Mouse (Mus musculus) layer of hippocampus, adult 18-20 months (tissue): ENCODE measurements around the gene Osmr. TPM values are rescaled to one million over a fixed set of nuclear protein-coding genes. Genes with fewer than 3 reads are reported as not detected.
"Not testable (repeated sequence)": the region's sequence is repeated elsewhere in the genome, so short reads cannot be mapped to it uniquely, and the experiment has no call there.

ENCODE experiments used
- DNase-seq, 2 experiments: peaks; one replicate each; pipeline ENCODE4 v3.0.0; 2022; ENCODE audit warnings: low spot score in 2 of 2
- total RNA-seq, 2 experiments: library from RNA; stranded (reverse); gene quantifications; 2 replicates each; pipeline ENCODE4 v1.2.3; 2021

Osmr gene
- total RNA-seq, 2 experiments from 2014 or later: 2.9 to 4.5 TPM

DNA sequence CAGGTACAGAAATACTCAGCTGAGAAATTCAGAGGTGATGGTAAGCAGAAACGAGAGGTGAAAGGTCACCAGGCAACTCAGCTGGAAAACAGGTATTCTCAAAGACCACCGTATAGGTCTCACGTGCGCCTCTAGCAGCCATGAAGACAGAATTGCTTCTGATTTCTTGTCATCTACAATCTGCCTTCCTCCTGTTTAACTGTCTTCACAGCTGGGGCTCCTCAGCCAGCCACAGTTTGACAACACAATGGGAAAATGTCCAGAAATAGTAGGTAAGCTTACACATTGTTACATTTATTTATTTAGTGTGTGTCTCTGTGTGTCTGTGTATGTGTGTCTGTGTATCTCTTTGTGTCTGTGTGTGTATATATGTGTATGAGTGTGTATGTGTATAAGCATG, 12.6 kb downstream of the Osmr start:
- no peak for DNase-seq

DNA sequence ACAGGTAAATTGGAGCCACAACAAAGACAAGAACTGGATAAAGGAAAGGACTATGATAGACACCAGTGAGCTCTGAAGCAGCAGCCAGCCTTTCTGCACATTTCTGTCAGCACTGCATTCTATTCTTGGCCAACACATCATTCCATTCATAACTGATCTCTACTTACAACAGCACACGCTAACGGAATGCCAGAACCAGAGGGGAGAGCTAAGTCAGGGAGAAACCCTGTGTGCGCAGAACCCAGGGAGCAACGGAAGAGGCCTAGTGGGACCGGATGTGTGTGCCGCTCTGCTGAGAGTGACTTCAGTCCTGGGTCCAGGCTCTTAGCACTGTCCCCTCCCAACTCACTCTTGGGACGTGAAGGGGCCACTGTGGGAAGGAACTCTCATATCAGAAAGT, 13.2 kb downstream of the Osmr start:
- no peak for DNase-seq

DNA sequence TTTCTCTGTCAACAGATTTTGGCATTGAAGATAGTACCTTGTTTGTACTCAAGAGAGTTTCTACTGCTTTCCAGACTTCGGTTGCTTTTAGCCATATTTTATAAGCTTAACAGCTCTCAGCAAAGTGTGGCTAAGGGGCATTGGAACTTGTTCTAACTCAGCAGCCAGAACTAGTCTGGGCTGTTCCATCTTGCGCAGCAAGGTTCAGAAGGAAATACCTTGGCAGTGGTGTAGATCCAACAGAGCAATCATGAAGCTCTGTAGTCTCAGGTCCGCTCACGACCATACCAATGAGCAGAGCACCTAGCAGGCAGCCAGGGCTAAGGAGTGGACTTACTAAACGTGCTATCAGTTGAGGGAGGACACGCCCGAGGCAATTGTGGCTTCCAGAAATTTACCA, 15.0 kb downstream of the Osmr start:
- DNase-seq: no peak

DNA sequence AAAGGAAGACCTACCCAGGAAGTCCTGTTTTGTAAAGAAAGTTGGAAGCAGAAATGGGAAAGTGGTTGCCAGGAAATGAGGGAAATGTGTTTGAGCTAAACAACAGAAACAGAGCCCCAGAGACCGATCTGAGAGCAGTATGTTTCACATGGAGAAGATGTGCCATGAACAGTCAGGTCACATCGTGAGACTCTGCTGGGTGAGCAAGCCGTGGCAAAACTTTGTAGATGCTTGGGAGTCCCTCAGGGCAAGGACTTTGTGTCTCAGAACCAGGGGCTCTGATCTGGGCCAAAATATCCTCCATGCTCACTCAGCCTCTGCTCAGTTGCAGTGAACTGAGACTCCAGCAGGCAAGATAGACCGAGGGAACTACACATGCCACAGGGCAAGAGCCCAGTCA, 15.9 kb downstream of the Osmr start:
- DNase-seq: no peak

DNA sequence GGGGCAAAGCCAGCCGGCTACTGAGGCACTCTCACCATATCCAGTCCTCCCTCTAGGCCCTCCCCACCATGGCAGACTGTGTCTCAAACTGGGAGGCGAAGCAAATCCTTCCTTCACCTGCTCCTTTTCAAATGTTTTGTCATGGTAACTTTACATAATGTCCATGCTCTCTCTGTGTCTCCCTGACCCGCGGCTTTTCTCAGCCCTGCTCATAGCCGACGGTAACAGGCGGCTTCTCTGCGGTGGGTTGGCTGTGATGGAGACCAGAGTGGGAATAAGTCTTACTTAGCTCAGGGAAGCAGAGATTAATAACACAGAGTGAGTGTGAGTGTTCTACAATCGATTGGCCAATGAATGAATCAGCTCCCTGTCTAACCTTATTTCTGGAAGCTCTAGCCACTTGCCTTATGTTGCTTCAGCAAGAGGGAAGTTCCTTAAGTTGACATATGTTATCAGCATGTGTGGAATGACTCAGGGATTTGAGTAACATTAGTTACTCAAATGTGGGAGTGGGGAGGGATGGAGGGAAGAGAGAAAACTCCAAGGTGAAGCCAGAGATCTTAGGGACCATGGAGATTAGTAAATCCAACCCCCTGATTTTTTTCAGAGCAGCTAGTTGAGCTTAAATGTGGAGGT, 17.4 kb downstream of the Osmr start:
- peak in 1 of 2 experiments; percentile 17 for DNase-seq

DNA sequence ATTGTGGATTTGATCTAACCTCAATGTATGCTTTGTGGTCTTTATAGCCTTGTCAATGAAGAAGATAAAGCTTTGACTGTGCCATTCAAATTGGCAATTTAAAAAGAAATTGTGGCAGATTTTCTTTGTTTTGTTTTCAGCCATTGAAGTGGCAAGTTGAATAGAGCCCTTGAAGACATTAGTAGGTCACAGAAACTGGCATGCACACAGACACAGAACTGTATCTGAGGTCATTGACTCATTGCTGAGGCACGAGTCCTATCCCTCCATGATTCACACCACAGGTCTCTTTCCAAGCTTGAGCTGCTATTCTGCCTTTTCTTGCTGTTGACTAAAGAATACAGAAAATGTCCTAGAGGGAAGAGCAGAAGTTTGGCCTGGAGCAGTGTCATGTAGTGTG, 24.9 kb downstream of the Osmr start:
- DNase-seq: no peak

DNA sequence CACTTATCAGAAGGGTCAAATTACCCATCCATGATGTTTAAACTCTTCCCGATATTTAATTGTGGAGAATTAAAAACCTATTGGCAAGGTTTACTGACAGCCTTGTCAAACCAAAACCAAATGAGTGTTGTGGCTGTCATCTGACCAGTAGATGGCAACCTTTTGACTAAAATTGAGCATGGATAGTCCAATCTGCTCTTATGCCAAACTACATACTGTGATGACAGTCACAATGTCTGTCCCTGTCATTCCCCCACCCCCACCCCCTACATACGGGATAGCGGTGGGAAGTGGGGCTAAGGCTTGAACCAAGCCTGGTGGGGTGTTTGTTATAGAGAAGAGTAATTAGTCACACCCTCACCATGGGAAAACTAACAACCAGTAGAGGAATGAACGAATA, 34.6 kb downstream of the Osmr start:
- DNase-seq: peak in 1 of 2 experiments; percentile 55

DNA sequence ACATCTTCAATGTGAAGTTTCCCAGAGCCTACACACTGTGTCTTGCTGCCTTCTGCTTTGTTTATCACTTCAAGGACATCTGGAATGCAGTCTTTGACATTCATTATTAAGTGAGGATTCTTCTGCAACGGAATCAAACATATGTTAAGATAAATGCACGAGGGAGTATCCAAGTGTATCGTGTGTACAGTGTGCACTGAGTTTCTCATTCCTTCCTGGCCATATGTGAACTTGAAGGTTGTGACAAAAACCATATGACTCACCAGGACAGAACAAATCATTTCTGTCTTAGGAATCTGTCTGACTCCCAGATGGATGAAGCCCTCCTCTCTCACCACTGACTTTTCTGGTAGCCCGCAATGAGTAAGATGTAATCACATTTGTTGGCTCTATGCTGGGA, 59.0 kb downstream of the Osmr start:
- DNase-seq: peak; percentile 17 to 57

DNA sequence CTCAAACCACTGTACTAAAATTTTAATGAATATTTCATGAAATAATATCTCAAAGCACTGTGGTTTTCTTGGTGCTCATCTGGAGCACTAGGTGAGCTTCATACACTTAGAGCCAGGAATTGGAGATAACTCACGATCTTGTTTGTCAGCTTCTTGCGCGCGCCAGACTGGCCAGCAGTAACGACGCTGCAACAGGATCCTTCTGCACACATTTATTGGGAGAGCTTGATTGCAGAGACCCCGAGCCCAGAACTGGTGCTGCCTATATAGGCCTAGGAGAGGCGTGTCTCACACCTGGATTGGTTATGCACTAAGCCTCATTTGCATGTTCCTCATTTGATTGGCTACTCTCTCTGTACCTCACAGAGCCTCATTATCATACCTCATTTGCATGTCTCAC, 73.6 kb downstream of the Osmr start:
- DNase-seq: not testable (repeated sequence)

DNA sequence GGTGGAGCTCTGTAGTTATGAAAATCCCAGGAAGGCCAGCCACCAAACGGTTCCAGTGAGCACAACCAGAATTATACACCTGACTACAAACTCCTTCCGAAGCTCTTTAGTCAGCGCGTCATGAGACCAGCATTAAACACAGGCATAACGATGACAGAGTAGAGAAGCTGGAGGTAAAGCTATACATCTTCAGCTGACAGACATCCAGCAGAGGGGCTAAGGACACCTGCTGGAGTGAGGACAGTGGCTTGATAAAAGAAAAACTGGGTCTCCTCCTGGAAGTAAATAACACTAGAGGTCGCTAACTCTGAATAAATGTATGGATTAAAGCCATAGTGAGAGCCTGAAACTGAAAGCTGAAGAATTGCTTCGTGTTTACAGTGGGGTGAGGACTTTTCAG, 81.9 kb downstream of the Osmr start:
- DNase-seq: no peak

DNA sequence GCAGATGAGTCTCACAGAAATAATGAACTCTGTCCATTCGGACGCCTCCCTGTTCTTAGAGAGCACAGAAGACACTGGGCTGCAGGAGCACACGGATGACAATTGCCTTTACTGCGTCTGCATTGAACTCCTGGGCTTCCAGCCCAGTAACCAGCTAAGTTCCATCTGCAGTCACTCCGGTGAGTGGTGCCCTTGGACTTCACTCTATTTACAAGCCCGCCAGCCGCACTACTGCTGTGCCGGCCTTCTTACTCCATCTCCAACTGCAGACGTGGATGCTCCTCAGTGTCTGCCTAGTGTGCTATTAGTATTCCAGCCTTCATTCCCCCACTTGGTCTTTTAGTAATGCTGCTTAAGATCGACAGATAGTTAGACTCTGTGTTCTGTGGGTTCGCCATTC, 83.1 kb downstream of the Osmr start:
- DNase-seq: no peak

DNA sequence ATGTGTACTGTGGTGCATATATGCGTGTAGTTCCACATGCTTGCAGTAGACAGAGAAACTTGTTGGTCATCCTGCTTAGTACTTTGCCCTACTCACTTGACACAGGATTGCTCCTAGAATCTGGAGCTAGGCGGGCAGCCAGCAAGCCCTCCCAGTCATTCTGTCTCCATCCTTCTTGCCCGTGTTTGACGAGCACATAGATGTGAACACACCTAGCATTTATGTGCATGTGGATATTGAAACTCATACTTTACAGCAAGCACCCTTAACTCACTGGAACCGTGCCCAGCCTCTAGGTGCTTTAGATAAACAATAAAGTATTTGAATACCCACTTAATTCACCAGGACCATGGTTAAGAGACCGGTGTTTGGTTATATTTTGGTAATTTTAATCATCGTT, 84.8 kb downstream of the Osmr start:
- DNase-seq: no peak

DNA sequence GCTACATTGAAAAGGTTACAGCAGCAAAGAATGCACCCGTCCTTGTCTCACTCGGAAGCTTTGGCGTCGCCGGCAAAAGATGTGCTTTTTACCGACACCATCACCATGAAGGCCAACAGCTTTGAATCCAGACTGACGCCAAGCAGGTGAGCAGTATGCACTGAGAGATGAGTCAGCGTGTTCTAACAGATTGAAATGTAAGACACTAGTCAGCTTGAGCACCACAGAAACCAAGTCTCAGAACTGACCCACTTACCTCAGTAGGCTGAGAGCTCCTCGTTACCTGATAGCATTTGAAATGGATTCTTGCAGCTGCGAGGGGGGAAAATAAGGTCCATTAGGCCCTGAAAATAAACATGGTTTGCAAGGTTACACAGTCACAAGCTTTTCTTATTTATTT, 87.5 kb downstream of the Osmr start:
- DNase-seq: no peak

DNA sequence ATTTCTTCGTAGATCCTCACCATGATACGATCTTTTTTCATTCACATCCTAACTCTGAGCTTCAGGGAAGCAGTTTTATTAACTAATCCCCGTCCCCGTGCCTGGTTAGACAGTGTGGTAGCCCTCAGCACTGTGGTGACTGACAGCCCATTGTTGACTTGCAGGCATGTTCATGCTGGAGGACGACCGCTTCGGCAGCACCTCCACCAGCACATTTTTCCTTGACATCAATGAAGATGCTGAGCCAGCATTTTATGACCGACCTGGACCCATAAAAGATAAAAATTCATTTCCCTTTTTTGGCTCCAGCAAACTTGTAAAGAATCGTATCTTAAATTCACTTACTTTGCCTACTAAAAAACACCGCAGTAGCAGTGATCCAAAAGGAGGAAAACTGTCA, 88.6 kb downstream of the Osmr start:
- DNase-seq: no peak

DNA sequence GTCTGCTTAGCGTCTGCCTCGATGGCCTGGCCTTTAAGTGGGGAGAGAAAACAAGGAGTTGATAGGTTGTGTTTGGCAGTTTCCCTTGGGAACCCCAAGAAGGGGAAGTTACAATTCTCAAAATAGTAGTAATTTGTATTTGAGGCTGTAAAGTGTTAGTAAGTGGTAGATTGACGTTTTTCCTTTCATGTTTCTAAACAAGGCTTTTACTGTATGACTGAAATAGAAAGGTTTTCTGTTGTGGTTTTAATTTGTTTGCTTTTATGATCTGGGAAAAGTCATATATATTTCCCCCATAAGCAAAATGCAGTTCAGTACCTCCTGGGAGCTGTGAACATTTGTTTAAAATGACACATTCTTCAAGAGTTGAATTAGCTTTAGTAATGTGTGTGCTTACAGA, 102.5 kb downstream of the Osmr start:
- DNase-seq: no peak

Other genes starting within 250 kb of the Osmr start
- 10 to 100 TPM; 44.2 to 48.0 TPM for gene Rictor, start 166.6 kb downstream of the Osmr start, total RNA-seq
- gene Lifr, start 215.6 kb upstream of the Osmr start, total RNA-seq: 10 to 100 TPM; 57.9 to 65.4 TPM